Mouse (Mus musculus): ENCODE results near the gene Defb21. TPM values are rescaled to one million over a fixed set of nuclear protein-coding genes. Genes with fewer than 3 reads are reported as not detected.
A peak's percentile ranks its signal among the peaks of the same experiment; 100 is the strongest.

Gene Defb21
- total RNA-seq, 2 experiments from 2014 or later: not detected

DNA sequence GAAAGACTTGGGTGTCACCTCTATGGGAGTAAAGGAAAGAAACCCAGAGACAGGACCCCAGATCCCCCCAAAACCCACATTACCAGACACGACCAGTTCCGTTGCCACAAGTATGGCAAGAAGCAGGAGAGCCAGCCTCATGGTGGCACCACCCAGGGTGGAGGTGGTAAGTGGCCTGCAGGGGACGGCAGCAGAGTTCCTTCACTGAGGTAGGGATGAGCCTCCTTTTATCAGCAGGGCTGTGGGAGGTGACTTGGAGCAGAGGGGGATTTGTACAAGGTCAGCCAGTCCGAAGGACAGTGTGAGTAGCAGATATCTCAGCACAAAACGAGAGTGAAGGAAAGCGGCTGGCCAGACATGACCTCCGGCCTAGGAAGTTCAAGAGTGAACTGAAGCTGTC lies 7.6 kb downstream of the Defb21 start, which contains the start of gene Defb19:
Gene Defb19 (minus strand): TSS at position 206 of the 400 bp plus-strand sequence.
- no peak for DNase-seq
- intact Hi-C loops (cut with DNase I): no loop called here

GRCm38 (mm10) chr2:152580612-152581011 lies 8.1 kb downstream of the Defb21 start:
- no peak for TF ChIP-seq CTCF (IDR thresholded peaks at IDR 0.05)

More for the DNA sequence above, 7.6 kb downstream of the Defb21 start, which contains the start of gene Defb19:
- no peak within 1 kb of the TSS for H3K27ac ChIP-seq
- no peak within 1 kb of the TSS for H3K4me3 ChIP-seq
- no peak for TF ChIP-seq CTCF (IDR thresholded peaks at IDR 0.05)

GRCm38 (mm10) chr2:152586926-152587560 lies 14.5 kb downstream of the Defb21 start:
- peak; percentile 39; the same call in 1 of the 2 replicates for TF ChIP-seq CTCF (IDR thresholded peaks at IDR 0.05)
- Histone ChIP-seq H3K27ac (no peak overlapping the region), H3K4me3 (no peak overlapping the region)
- intact Hi-C loops (cut with DNase I): no loop called here
- no peak for DNase-seq

More at GRCm38 (mm10) chr2:152580612-152581011, 8.1 kb downstream of the Defb21 start:
- no peak for DNase-seq
- intact Hi-C loops (cut with DNase I): no loop called here
- Histone ChIP-seq H3K27ac (no peak overlapping the region), H3K4me3 (no peak overlapping the region)

- TF ChIP-seq CTCF (IDR thresholded peaks at IDR 0.05): no peak
- intact Hi-C loops (cut with DNase I): no loop called here
- DNase-seq: no peak
- no peak overlapping the region for H3K4me3 ChIP-seq
- no peak overlapping the region for H3K27ac ChIP-seq
Observed at GRCm38 (mm10) chr2:152588450-152588849, 15.9 kb downstream of the Defb21 start.

DNA sequence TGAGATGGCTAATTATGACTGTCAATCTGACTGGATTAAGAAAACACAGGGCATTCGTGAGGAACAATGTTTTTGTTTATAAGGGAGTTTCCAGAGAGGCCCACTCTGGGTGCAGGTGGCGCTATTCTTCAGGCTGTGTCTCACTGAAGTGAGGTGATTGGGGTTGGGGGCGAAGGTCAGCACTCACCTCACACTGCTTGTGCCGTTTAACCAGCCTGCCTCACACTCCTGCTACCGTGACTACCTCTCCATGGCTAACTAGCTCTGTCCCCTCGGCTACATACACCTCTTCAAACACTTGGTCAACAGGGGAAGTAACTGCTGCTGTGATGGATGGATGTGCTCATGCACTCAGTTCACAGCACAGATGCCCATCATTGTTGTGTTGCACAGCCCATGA lies 16.5 kb downstream of the Defb21 start:
- no peak overlapping the region for H3K27ac ChIP-seq
- intact Hi-C loops (cut with DNase I): no loop called here
- DNase-seq: no peak
- H3K4me3 ChIP-seq: no peak overlapping the region
- TF ChIP-seq CTCF (IDR thresholded peaks at IDR 0.05): no peak

- no peak for TF ChIP-seq CTCF (IDR thresholded peaks at IDR 0.05)
- intact Hi-C loops (cut with DNase I): no loop called here
- no peak for DNase-seq
- H3K4me3 ChIP-seq: no peak within 1 kb of the TSS
- H3K27ac ChIP-seq: no peak within 1 kb of the TSS
Observed at GRCm38 (mm10) chr2:152599299-152599698, 26.8 kb downstream of the Defb21 start, which contains the start of gene Defb45. Gene Defb45 (minus strand): TSS chr2:152599399.

DNA sequence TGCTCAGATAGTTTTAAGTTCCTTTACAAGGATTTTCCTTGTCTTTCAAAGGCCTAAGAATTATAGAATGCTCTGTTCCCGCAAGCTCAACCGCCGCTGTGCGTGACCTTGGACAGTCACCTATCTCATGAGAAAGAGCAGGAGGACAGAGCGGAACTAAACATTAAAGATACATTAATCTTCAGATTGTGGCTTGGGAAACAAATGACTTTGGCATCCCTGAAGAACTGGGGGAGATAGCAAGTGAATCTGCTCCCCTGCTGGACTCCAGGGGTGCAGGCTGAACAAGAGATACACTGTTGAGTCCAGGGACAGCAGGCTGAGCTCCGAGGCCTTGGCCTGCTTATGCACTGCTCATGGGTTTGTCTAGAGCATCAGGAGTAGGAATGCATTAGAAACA lies 27.5 kb downstream of the Defb21 start:
- Histone ChIP-seq H3K27ac (no peak overlapping the region), H3K4me3 (no peak overlapping the region)
- DNase-seq: no peak
- TF ChIP-seq CTCF (IDR thresholded peaks at IDR 0.05): no peak
- intact Hi-C loops (cut with DNase I): no loop called here

GRCm38 (mm10) chr2:152601275-152601960 lies 28.9 kb downstream of the Defb21 start:
- intact Hi-C loops (cut with DNase I): no loop called here
- TF ChIP-seq CTCF (IDR thresholded peaks at IDR 0.05): peak; percentile 29; the same call in 1 of the 2 replicates
- Histone ChIP-seq H3K4me3 (no peak overlapping the region), H3K27ac (no peak overlapping the region)
- no peak for DNase-seq

- no peak within 1 kb of the TSS for H3K4me3 ChIP-seq
- DNase-seq: peak; percentile 45
- TF ChIP-seq CTCF (IDR thresholded peaks at IDR 0.05): peak; percentile 54
- intact Hi-C loops (cut with DNase I): no loop called here
- H3K27ac ChIP-seq: no peak within 1 kb of the TSS
Observed at GRCm38 (mm10) chr2:152604057-152604456, 31.5 kb downstream of the Defb21 start, which contains the start of gene Defb36. Gene Defb36 (plus strand): TSS chr2:152604327.

DNA sequence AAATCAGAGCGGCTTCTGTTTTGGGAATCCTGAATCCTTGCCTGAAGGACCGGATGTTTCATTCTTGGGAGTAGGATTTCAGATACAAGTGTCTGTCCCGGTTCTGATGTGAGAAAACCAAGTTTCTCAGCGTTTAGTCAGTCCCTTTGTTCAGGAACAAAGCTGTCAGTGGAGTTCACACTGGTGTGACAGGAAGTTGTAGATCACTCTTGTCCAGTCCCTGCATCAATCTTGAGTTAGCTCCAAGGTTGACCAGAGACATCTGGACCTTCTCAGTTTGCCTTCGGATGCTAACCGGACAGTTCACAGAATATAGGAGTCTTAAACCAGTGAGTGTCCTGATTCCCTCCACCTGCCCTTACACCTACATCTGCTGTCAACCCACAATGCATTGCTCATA lies 35.2 kb downstream of the Defb21 start:
- no peak for DNase-seq
- Histone ChIP-seq H3K4me3 (no peak overlapping the region), H3K27ac (no peak overlapping the region)
- intact Hi-C loops (cut with DNase I): no loop called here
- TF ChIP-seq CTCF (IDR thresholded peaks at IDR 0.05): no peak

DNA sequence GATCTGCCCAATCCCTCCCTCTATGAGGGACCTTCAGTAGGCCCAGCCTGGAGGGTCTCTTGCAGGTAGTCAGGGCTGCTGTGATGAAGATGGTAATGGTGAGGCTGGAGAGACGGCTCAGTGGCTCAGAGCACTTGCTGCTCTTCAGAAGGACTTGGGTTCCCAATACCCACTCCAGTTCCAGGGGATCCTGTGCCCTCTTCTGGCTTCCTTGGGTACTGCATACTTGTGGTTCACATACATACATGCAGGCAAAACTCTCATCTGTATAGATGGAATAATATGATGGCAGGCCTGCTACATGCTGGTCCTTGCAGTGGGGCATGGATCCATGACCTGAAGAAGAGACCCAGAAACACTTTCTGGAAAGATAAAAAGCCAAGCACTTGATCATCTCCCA lies 36.2 kb downstream of the Defb21 start:
- TF ChIP-seq CTCF (IDR thresholded peaks at IDR 0.05): no peak
- no peak for DNase-seq
- H3K27ac ChIP-seq: no peak overlapping the region
- H3K4me3 ChIP-seq: no peak overlapping the region
- intact Hi-C loops (cut with DNase I): no loop called here

DNA sequence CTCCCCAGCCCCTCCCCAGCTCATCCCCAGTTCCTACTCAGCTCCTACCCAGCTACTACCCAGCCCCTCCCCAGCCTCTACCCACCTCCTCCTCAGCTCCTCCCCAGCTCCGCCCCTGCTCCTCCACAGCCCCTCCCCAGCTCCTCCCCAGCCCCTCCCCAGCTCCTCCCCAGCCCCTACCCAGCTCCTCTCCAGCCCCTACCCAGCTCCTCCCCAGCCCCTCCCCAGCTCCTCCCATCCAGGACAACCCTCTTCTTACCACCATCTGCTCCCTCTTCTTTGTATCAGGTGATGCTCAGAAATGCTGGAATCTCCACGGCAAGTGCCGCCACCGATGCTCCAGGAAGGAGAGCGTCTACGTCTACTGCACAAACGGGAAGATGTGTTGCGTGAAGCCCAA lies 39.6 kb downstream of the Defb21 start:
- intact Hi-C loops (cut with DNase I): no loop called here
- DNase-seq: no peak
- no peak overlapping the region for H3K27ac ChIP-seq
- no peak overlapping the region for H3K4me3 ChIP-seq
- TF ChIP-seq CTCF (IDR thresholded peaks at IDR 0.05): no peak

DNA sequence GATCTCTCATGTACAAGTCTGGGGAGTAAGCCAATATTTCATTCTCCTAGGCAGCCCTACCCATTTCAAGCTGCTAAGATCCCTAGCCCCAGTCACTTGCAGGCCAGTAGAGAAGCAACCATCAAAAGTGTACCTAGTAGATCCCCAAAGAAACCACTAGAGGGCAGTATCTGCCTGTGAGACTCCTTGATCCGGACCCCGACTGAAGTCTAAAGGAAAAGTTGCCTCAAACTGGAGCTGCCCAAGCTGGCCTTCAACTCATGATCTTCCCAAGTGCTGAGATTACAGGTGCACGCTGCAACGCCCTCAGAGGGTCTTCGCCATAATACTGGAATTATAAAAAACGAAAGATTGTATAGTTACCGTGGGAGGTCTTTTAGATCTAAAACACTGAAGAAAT lies 43.0 kb downstream of the Defb21 start:
- no peak overlapping the region for H3K27ac ChIP-seq
- H3K4me3 ChIP-seq: no peak overlapping the region
- TF ChIP-seq CTCF (IDR thresholded peaks at IDR 0.05): peak; percentile 99; the same call in 1 of the 2 replicates
- DNase-seq: no peak
- intact Hi-C loops (cut with DNase I): loop anchor here (1.0 kb wide), 1 partner anchor 42 kb away; no protein-coding TSS in a partner anchor
